Mouse (Mus musculus): ENCODE measurements around the gene Iqub.

DNA sequence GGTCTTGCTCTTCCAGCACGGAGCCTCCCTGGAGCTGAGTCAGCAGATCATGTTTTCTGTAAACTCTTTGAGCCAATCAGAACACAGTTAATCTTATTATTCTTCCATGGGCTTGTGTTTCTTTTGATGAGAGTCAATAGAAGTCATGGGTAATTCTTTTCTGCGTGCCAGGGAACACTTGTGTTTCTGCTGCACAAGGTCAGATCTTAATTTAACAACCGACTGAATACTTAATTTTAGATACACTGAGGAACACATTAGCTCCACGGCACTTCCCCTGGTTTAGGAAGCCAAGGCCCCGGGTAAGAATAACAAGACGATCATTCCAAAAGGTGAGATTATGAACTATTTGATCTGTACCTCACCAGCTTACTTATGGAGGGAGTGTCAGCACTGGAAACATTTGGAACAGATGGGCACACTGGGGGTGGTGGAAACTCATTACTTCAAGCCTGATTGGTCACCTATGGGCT, 28.3 kb upstream of the Iqub start:
- peak; percentile 23; the same call in 1 of the 2 replicates for TF ChIP-seq POLR2A (IDR thresholded peaks at IDR 0.05; ENCODE audit: insufficient read depth, low read depth, low read length)
- no peak for TF ChIP-seq CTCF (IDR thresholded peaks at IDR 0.05)
- TF ChIP-seq EP300 (IDR thresholded peaks at IDR 0.05; ENCODE audit: insufficient read depth, low read depth, low read length), result no peak

All from heart, adult 2 months (tissue).